Mouse (Mus musculus) thymus, adult 2 months (tissue): Measurements from ENCODE around the gene Abcc1.

Experiments used
- CTCF ChIP-seq: fragments of 200-500 bp; IDR thresholded peaks from 2 replicates; pipeline ENCODE4 v1.5.1; 2012; ENCODE audit warnings: mild to moderate bottlenecking, control low read depth, low read length, moderate library complexity, borderline replicate concordance; ENCODE audit not compliant: control insufficient read depth, poor library complexity, insufficient read depth; ENCODE audit errors: extremely low read depth
- POLR2A ChIP-seq: fragments of 200-500 bp; IDR thresholded peaks from 2 replicates; pipeline ENCODE4 v1.6.1; 2012; ENCODE audit warnings: mild to moderate bottlenecking, low read length, control low read depth, moderate library complexity; ENCODE audit not compliant: control insufficient read depth, poor library complexity, insufficient read depth; ENCODE audit errors: extremely low read depth

DNA sequence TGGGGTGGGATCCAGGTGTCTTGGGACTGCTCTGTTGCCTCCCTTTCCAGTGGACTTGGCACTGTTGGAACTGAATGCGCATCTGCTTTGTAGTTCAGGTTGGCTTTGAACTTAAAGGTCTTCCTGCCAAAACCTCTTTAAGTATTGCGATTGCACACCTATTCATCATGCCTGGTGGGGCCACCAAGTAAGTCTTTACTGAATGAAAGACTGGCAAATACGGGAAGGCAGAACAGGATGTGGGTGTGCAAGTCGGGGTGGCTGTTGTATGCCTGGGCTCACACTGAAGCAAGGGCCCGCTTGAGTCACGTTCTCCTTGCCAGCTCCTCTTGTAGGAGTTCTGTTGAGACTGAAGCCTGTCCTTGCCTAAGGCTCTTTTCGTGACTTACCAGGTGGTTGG lies 18.5 kb downstream of the Abcc1 start:
- TF ChIP-seq CTCF (no peak), POLR2A (no peak)
